Mouse (Mus musculus) bone marrow, adult 2 months (tissue): Measurements from ENCODE around the gene Rgp1. TPM values are rescaled to one million over a fixed set of nuclear protein-coding genes. Genes with fewer than 3 reads are reported as not detected.
A peak's percentile ranks its signal among the peaks of the same experiment; 100 is the strongest.

Source experiments
- H3K27ac ChIP-seq: fragments of 200-500 bp; 2 replicates; pipeline ENCODE4 v1.5.1; 2012; ENCODE audit warnings: low read depth, mild to moderate bottlenecking, control low read depth, inconsistent platforms, low read length; ENCODE audit not compliant: control insufficient read depth, poor library complexity, insufficient read depth
- H3K4me1 ChIP-seq: fragments of 200-500 bp; 2 replicates; pipeline ENCODE4 v1.6.1; 2011; ENCODE audit warnings: low read length; ENCODE audit not compliant: control insufficient read depth, insufficient read depth
- H3K4me3 ChIP-seq: fragments of 200-500 bp; replicated peaks from 2 replicates; pipeline ENCODE3; 2011; ENCODE audit warnings: mild to moderate bottlenecking, low read depth, low read length, control low read depth; ENCODE audit not compliant: control insufficient read depth
- CTCF ChIP-seq: fragments of 200-500 bp; IDR thresholded peaks from 2 replicates; pipeline ENCODE4 v1.5.1; 2011; ENCODE audit warnings: low read length, control low read depth; ENCODE audit not compliant: control insufficient read depth, insufficient read depth
- POLR2A ChIP-seq: fragments of 200-500 bp; IDR thresholded peaks from 2 replicates; pipeline ENCODE4 v1.6.1; 2011; ENCODE audit warnings: low read depth, mild to moderate bottlenecking, control low read depth, low read length, borderline replicate concordance; ENCODE audit not compliant: control insufficient read depth
- WGBS: fragments of 180-500 bp; shearing (Covaris S2); methylation state at CpG from one replicate; pipeline ENCODE4 v1.1.7; 2018; 5-methylcytosine and 5-hydroxymethylcytosine counted together
- polyA plus RNA-seq: library from polyadenylated mRNA; stranded (reverse); fragments of >200 nt; gene quantifications from 2 replicates; pipeline ENCODE4 v1.2.4, GENCODE M21; 2011; ENCODE audit warnings: low replicate concordance; ENCODE audit not compliant: missing spikeins, insufficient read depth, insufficient read length

Gene Rgp1
- polyA plus RNA-seq, 1 experiment, result 43.5 TPM

GRCm38 (mm10) chr4:43613060-43613730 lies 34.7 kb downstream of the Rgp1 start:
- WGBS, result 27% methylated on average over 3 of the region's 3 CpGs
- H3K4me3 ChIP-seq, result no peak overlapping the region
- H3K4me1 ChIP-seq, result no peaks in the 10 kb centered on the region; the same call in 1 of the 2 replicates
- TF ChIP-seq CTCF (no peak), POLR2A (no peak)
- H3K27ac ChIP-seq, result 0 out of 2 replicates have a peak overlapping the region, but pooled peaks have one; percentile 14

- WGBS, result 81% methylated on average over 4 of the region's 4 CpGs
- Histone ChIP-seq H3K27ac (no peak overlapping the region), H3K4me3 (no peak overlapping the region), H3K4me1 (no peaks in the 10 kb centered on the region)
- no peak for TF ChIP-seq CTCF
- TF ChIP-seq POLR2A, result no peak
These were observed 41.7 kb downstream of the Rgp1 start for GRCm38 (mm10) chr4:43620146-43620778.

GRCm38 (mm10) chr4:43629106-43629817 lies 50.7 kb downstream of the Rgp1 start:
- 62% methylated on average over 20 of the region's 20 CpGs for WGBS
- no peak overlapping the region for H3K4me3 ChIP-seq
- TF ChIP-seq POLR2A, result no peak
- TF ChIP-seq CTCF, result no peak
- H3K4me1 ChIP-seq, result no peaks in the 10 kb centered on the region
- no peak overlapping the region for H3K27ac ChIP-seq

DNA sequence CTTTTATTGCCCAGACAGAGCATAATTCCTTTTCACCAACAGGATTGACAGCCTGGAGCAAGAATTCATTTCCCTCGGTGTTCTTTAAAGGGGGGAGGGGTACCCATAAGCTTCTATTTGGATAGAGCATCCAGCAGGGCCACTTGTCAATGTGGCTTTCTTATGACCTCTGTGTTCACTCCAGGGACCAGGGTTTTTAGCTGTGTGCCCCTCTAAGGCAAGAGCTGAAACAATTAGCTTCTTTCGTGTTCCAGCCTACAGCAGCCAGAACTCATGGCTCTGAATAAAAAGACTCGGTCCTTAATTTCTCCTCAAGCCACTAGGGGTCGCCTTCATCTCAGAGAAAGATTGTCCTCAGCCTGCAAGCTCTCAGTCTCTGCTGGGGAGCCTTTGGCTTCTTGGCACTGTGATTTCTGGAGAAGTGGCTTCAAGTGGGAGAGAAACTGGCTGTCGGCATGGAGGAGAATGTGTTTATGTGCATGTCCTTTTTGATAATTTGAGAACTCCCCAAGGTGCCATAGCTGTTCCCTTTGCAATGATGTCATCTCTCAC lies 51.6 kb downstream of the Rgp1 start:
- Histone ChIP-seq H3K27ac (no peak overlapping the region), H3K4me3 (no peak overlapping the region), H3K4me1 (no peaks in the 10 kb centered on the region)
- WGBS, result 9% methylated on average over 5 of the region's 5 CpGs
- TF ChIP-seq CTCF, result peak; percentile 51
- TF ChIP-seq POLR2A, result no peak

GRCm38 (mm10) chr4:43630671-43631045 lies 52.1 kb downstream of the Rgp1 start:
- H3K4me3 ChIP-seq, result no peak overlapping the region

DNA sequence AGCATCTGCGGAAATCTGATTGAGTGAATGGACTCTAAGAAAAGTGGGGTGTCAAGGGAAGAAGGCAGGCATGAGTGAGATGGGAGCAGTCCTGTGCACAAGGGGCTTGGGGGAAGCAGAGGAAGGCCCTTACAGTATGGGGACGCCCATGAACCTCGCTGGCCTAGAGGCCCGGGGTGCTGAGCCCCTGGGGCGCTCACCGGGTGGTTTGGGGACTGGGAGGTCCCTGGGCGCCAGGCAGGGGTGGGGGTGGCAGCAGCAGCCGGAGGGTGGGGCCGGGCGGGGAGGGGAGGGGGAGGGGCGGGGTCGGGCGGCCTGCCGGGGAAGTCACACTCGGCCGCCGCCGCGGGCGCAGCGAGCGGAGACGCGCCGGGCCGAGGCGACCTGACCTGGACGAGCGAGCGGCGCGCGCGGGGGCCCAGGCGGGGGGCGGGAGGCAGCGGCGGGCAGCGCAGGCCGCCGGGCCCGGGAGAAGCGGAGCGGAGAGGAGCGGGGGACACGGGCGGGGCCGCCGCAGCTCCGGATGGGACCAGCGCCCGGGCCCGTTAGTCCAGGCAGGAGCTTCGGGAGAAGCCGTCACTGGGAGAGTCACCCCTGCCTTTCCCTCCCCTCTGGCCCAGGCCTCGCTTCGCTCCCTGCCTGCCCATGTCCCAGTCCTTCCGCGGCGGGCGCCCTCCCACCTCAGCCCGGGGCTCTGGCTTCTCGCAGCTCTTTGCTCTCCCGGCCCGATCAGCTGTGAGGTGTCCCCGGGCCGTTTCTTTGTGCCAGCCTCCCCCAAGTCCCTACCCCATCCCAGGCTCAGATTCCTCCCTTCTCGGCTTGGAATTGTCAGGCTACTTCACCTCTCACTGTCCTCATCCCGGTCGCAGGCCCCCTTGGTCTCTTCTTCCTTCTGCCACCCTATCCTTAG lies 52.8 kb downstream of the Rgp1 start, which contains the start of gene Npr2:
Gene Npr2, plus strand, starts transcription at position 890 of the 910 bp plus-strand sequence.
- Histone ChIP-seq H3K4me1 (no peaks in the 10 kb centered on the region), H3K27ac (no peak within 1 kb of the TSS), H3K4me3 (no peak within 1 kb of the TSS)
- 3% methylated on average over 61 of the region's 70 CpGs for WGBS
- TF ChIP-seq CTCF, result no peak
- no peak for TF ChIP-seq POLR2A

More at GRCm38 (mm10) chr4:43630671-43631045, 52.1 kb downstream of the Rgp1 start:
- Histone ChIP-seq H3K27ac (no peak overlapping the region), H3K4me1 (no peaks in the 10 kb centered on the region)
- TF ChIP-seq CTCF (no peak), POLR2A (no peak)
- WGBS, result 44% methylated on average over 5 of the region's 5 CpGs
